Mouse (Mus musculus): ENCODE results near the gene Clptm1l. TPM values are rescaled to one million over a fixed set of nuclear protein-coding genes. Genes with fewer than 3 reads are reported as not detected.

Gene Clptm1l
- total and polyA plus RNA-seq, 3 experiments, result 104 to 201 (median 197) TPM

GRCm38 (mm10) chr13:73618406-73618805, 14.6 kb downstream of the Clptm1l start:
- no peak overlapping the region for H3K27ac ChIP-seq (ENCODE audit: control insufficient read depth, low read depth, low read length)
- H3K4me1 ChIP-seq (ENCODE audit: control insufficient read depth in 1 of 2, insufficient read depth in 2 of 2, low read length in 2 of 2), result no peaks in the 10 kb centered on the region
- no peak overlapping the region for H3K4me3 ChIP-seq (ENCODE audit: control insufficient read depth in 1 of 2, insufficient read depth in 1 of 2, low read depth in 2 of 2, low read length in 2 of 2)
- H3K9me3 ChIP-seq (replicated peaks; ENCODE audit: insufficient read depth, low read length), result no peaks in the 10 kb centered on the region
- TF ChIP-seq NRF1 (IDR thresholded peaks at IDR 0.05; ENCODE audit: insufficient read depth, low read depth, low read length, poor library complexity, severe bottlenecking), result no peak
- TF ChIP-seq MYB (IDR thresholded peaks at IDR 0.05; ENCODE audit: low read depth, low read length), result no peak
- no peak for TF ChIP-seq USF2 (IDR thresholded peaks at IDR 0.05; ENCODE audit: borderline replicate concordance in 1 of 2, insufficient read depth in 1 of 2, low read depth in 1 of 2, low read length in 2 of 2)
- no peak for TF ChIP-seq BHLHE40 (IDR thresholded peaks at IDR 0.05; ENCODE audit: borderline replicate concordance, low read depth, low read length)
- no peak for TF ChIP-seq UBTF (IDR thresholded peaks at IDR 0.05; ENCODE audit: borderline replicate concordance, insufficient read depth, low read depth, low read length)
- no peak for TF ChIP-seq MAZ (IDR thresholded peaks at IDR 0.05; ENCODE audit: low read depth, low read length)
- TF ChIP-seq ZMIZ1 (IDR thresholded peaks at IDR 0.05; ENCODE audit: low read depth, low read length), result no peak
- no peak for TF ChIP-seq SMC3 (IDR thresholded peaks at IDR 0.05; ENCODE audit: low read depth, low read length)
- TF ChIP-seq POLR2AphosphoS2 (IDR thresholded peaks at IDR 0.05; ENCODE audit: low read length), result no peak
- no peak for TF ChIP-seq GABPA (IDR thresholded peaks at IDR 0.05; ENCODE audit: low read depth, low read length)
- no peak for TF ChIP-seq CTCF (IDR thresholded peaks at IDR 0.05 in 2 of 3, conservative IDR thresholded peaks at IDR 0.05 in 1 of 3; ENCODE audit: control insufficient read depth in 1 of 3, insufficient read depth in 1 of 3, low read depth in 2 of 3, low read length in 3 of 3, poor library complexity in 1 of 3, severe bottlenecking in 1 of 3)
- TF ChIP-seq TCF12 (IDR thresholded peaks at IDR 0.05; ENCODE audit: low read depth, low read length), result no peak
- no peak for TF ChIP-seq SIN3A (IDR thresholded peaks at IDR 0.05; ENCODE audit: low read length)
- no peak for TF ChIP-seq MXI1 (IDR thresholded peaks at IDR 0.05; ENCODE audit: low read depth, low read length)
- no peak for TF ChIP-seq MAX (IDR thresholded peaks at IDR 0.05; ENCODE audit: low read length)
- TF ChIP-seq CHD1 (IDR thresholded peaks at IDR 0.05; ENCODE audit: low read depth, low read length), result no peak
- TF ChIP-seq ELF1 (IDR thresholded peaks at IDR 0.05; ENCODE audit: low read depth, low read length), result no peak
- TF ChIP-seq GATA1 (IDR thresholded peaks at IDR 0.05; ENCODE audit: low read depth, low read length), result no peak
- no peak for TF ChIP-seq ZNF384 (IDR thresholded peaks at IDR 0.05; ENCODE audit: low read depth, low read length)
- DNase-seq (ENCODE audit: low read depth, low spot score), result no peak
- H3K9ac ChIP-seq (ENCODE audit: control insufficient read depth, low read depth, low read length, poor library complexity, severe bottlenecking), result no peak overlapping the region
- no peaks in the 10 kb centered on the region for H3K79me2 ChIP-seq (ENCODE audit: control insufficient read depth, insufficient read depth, low read length, poor library complexity)
- H3K27me3 ChIP-seq (ENCODE audit: control insufficient read depth in 1 of 2, insufficient read depth in 2 of 2, low read length in 2 of 2), result no peaks in the 10 kb centered on the region
- peaks cover 0 to 6% of the 10 kb centered on the region in 2 experiments; a peak in 1 of 4 replicates for H3K36me3 ChIP-seq (ENCODE audit: control insufficient read depth in 1 of 2, insufficient read depth in 2 of 2, low read length in 2 of 2)

GRCm38 (mm10) chr13:73620637-73621036, 16.8 kb downstream of the Clptm1l start:
- Histone ChIP-seq H3K9ac (ENCODE audit: control insufficient read depth, low read depth, low read length, poor library complexity, severe bottlenecking) (no peak overlapping the region), H3K4me1 (ENCODE audit: control insufficient read depth in 1 of 2, insufficient read depth in 2 of 2, low read length in 2 of 2) (no peaks in the 10 kb centered on the region), H3K79me2 (ENCODE audit: control insufficient read depth, insufficient read depth, low read length, poor library complexity) (no peaks in the 10 kb centered on the region), H3K27me3 (ENCODE audit: control insufficient read depth in 1 of 2, insufficient read depth in 2 of 2, low read length in 2 of 2) (no peaks in the 10 kb centered on the region), H3K36me3 (ENCODE audit: control insufficient read depth in 1 of 2, insufficient read depth in 2 of 2, low read length in 2 of 2) (no peaks in the 10 kb centered on the region; a peak in 1 of 4 replicates), H3K27ac (ENCODE audit: control insufficient read depth, low read depth, low read length) (no peak overlapping the region), H3K4me3 (ENCODE audit: control insufficient read depth in 1 of 2, insufficient read depth in 1 of 2, low read depth in 2 of 2, low read length in 2 of 2) (no peak overlapping the region), H3K9me3 (replicated peaks; ENCODE audit: insufficient read depth, low read length) (no peaks in the 10 kb centered on the region)
- peak; percentile 75 for DNase-seq (ENCODE audit: low read depth, low spot score)
- TF ChIP-seq TBP (IDR thresholded peaks at IDR 0.05; ENCODE audit: low read depth, low read length), result peak; percentile 76
- TF ChIP-seq MXI1 (IDR thresholded peaks at IDR 0.05; ENCODE audit: low read depth, low read length), result peak; percentile 47; the same call in 1 of the 2 replicates
- TF ChIP-seq USF1 (IDR thresholded peaks at IDR 0.05; ENCODE audit: low read depth, low read length), result no peak
- TF ChIP-seq ZNF384 (IDR thresholded peaks at IDR 0.05; ENCODE audit: low read depth, low read length), result peak; percentile 96
- peak; percentile 31 to 73 (median 64) for TF ChIP-seq CTCF (IDR thresholded peaks at IDR 0.05 in 2 of 3, conservative IDR thresholded peaks at IDR 0.05 in 1 of 3; ENCODE audit: control insufficient read depth in 1 of 3, insufficient read depth in 1 of 3, low read depth in 2 of 3, low read length in 3 of 3, poor library complexity in 1 of 3, severe bottlenecking in 1 of 3)
- TF ChIP-seq SIN3A (IDR thresholded peaks at IDR 0.05; ENCODE audit: low read length), result no peak
- 0 out of 2 replicates have a peak, but pooled peaks have one; percentile 30 for TF ChIP-seq ZC3H11A (IDR thresholded peaks at IDR 0.05; ENCODE audit: low read depth, low read length)
- no peak for TF ChIP-seq POLR2AphosphoS2 (IDR thresholded peaks at IDR 0.05; ENCODE audit: low read length)
- no peak for TF ChIP-seq TCF12 (IDR thresholded peaks at IDR 0.05; ENCODE audit: low read depth, low read length)
- TF ChIP-seq NRF1 (IDR thresholded peaks at IDR 0.05; ENCODE audit: insufficient read depth, low read depth, low read length, poor library complexity, severe bottlenecking), result no peak
- TF ChIP-seq RAD21 (IDR thresholded peaks at IDR 0.05; ENCODE audit: low read depth, low read length), result peak; percentile 35
- TF ChIP-seq KAT2A (conservative IDR thresholded peaks at IDR 0.05; ENCODE audit: low read depth, low read length), result no peak
- TF ChIP-seq MYC (IDR thresholded peaks at IDR 0.05; ENCODE audit: low read depth, low read length), result peak; percentile 67; the same call in 1 of the 2 replicates
- no peak for TF ChIP-seq MYB (IDR thresholded peaks at IDR 0.05; ENCODE audit: low read depth, low read length)
- TF ChIP-seq RCOR1 (IDR thresholded peaks at IDR 0.05; ENCODE audit: low read depth, low read length), result no peak
- peak; percentile 56 for TF ChIP-seq SMC3 (IDR thresholded peaks at IDR 0.05; ENCODE audit: low read depth, low read length)
- no peak for TF ChIP-seq HCFC1 (IDR thresholded peaks at IDR 0.05; ENCODE audit: low read depth, low read length)

Data from MEL (cell line).